Comparison of ENCODE assay signal across 11 mouse cellular contexts in the genomic region with DNA sequence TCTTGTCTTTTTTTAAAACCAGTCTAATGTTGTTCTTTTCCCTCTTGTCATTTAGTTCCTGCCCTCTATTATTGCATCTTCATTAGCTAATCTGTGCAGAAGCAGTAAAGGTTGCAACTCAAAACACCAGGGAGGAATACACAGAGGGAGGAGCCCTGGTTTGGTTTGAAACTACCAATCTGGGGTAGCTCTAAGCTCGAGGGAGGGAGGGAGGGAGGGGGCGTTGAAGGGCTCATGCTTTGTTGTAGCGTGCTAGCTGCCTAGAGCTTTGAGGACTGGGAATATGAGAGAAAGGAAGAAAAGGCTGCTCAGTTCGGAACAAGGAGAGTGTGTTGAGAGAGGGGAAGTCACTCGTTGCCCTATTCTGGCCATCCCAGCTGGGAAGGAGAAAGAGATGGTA.
A peak's percentile ranks its signal among the peaks of the same experiment; 100 is the strongest.
DNase-seq lines count a peak whose midpoint lies in the region; ATAC-seq and TF ChIP-seq lines count a peak whose summit lies in the region.
"Had no signal": no experiment of that assay in that cellular context is flagged by ENCODE, and none has a peak within 500 bp of the region (broad histone marks: within the 10 kb centered on the region; RNA-seq: fewer than 3 reads in every experiment).

No protein-coding gene starts in this region.

- TF ChIP-seq CTCF in CH12.LX (conservative IDR thresholded peaks at IDR 0.05 in 1 of 2, IDR thresholded peaks at IDR 0.05 in 1 of 2; ENCODE audit: low read depth in 2 of 2, low read length in 2 of 2): no peak
- TF ChIP-seq CTCF in embryonic fibroblast, embryonic 13.5 days (IDR thresholded peaks at IDR 0.05; ENCODE audit: borderline replicate concordance, insufficient read depth, low read length): no peak

- peaks cover 36% of the 10 kb centered on the region for H3K4me1 ChIP-seq in heart, embryonic 12.5 days (replicated peaks)
- H3K4me1 ChIP-seq in CH12.LX (ENCODE audit: control insufficient read depth in 1 of 2, insufficient read depth in 2 of 2): peaks cover 13 to 63% of the 10 kb centered on the region in 2 experiments
- 0 out of 2 replicates have a peak, but pooled peaks cover 2% of the 10 kb centered on the region for H3K4me1 ChIP-seq in embryonic fibroblast, embryonic 13.5 days (ENCODE audit: control insufficient read depth, insufficient read depth, low read length)
- peaks cover 61% of the 10 kb centered on the region for H3K4me1 ChIP-seq in liver, embryonic 12.5 days

- WGBS in heart, embryonic 12.5 days: 25% methylated on average over 5 of the region's 5 CpGs
- 60% methylated on average over 5 of the region's 5 CpGs for WGBS in liver, embryonic 12.5 days (ENCODE audit: insufficient replicate concordance)

- TF ChIP-seq RAD21 in CH12.LX (IDR thresholded peaks at IDR 0.05; ENCODE audit: low read depth, low read length): no peak

- TF ChIP-seq EP300 in CH12.LX (IDR thresholded peaks at IDR 0.05; ENCODE audit: low read length): no peak

- no peak for ATAC-seq in heart, embryonic 12.5 days (ENCODE audit: insufficient number of reproducible peaks, low FRiP score)
- no peak for ATAC-seq in liver, embryonic 12.5 days

- peak overlapping the region; percentile 2; the same call in 1 of the 2 replicates for H3K4me2 ChIP-seq in heart, embryonic 12.5 days
- peak overlapping the region; percentile 33 for H3K4me2 ChIP-seq in CH12.LX (ENCODE audit: insufficient read depth, low read depth, poor library complexity, severe bottlenecking)
- H3K4me2 ChIP-seq in liver, embryonic 12.5 days: peak overlapping the region; percentile 46; the same call in 1 of the 2 replicates

- in situ Hi-C loops in CH12.LX (cut with MboI; ENCODE audit: low pct_ligation_motif_present, low pct_unique_long_range_greater_than_20kb, low sequenced_read_pairs): no loop called here

- dilution Hi-C loops in CH12.LX (cut with MboI; ENCODE audit: extremely low pct_ligation_motif_present, extremely low pct_unique_long_range_greater_than_20kb, low sequenced_read_pairs): no loop called here

- peaks cover 20% of the 10 kb centered on the region for H3K79me2 ChIP-seq in CH12.LX (replicated peaks; ENCODE audit: control insufficient read depth, extremely low read depth, insufficient read depth, poor library complexity, severe bottlenecking)

- intact Hi-C loops in heart, postnatal 10 days (cut with DNase I): loop anchor here (2.0 kb wide), 1 partner anchor 51 kb away; no protein-coding TSS in a partner anchor

- no peak for DNase-seq in heart, postnatal 10 days
- no peak for DNase-seq in CH12.LX (ENCODE audit: extremely low read depth)
- no peak for DNase-seq in T-cell, adult 2 months (ENCODE audit: low spot score)
- no peak for DNase-seq in spleen, postnatal 4 days (ENCODE audit: low spot score in 2 of 2)
- no peak for DNase-seq in adrenal gland, postnatal 14 days
- DNase-seq: cerebellum, postnatal 36 days; gastrocnemius, postnatal 36 days; right cerebral cortex, postnatal 25 days had no signal

- H3K4me3 ChIP-seq in heart, embryonic 12.5 days: no peak overlapping the region
- H3K4me3 ChIP-seq in CH12.LX (replicated peaks in 1 of 3; ENCODE audit: low read depth in 2 of 3, low read length in 2 of 3, poor library complexity in 1 of 3): peak overlapping the region in 1 of 3 experiments; percentile 11
- H3K4me3 ChIP-seq in embryonic fibroblast, embryonic 13.5 days (ENCODE audit: insufficient read depth, low read length): no peak overlapping the region
- no peak overlapping the region for H3K4me3 ChIP-seq in liver, embryonic 12.5 days

- no peaks in the 10 kb centered on the region for H3K9me3 ChIP-seq in heart, embryonic 12.5 days (replicated peaks)
- H3K9me3 ChIP-seq in CH12.LX (replicated peaks; ENCODE audit: low read length): no peaks in the 10 kb centered on the region
- H3K9me3 ChIP-seq in liver, embryonic 12.5 days (replicated peaks): no peaks in the 10 kb centered on the region

- H3K27ac ChIP-seq in heart, embryonic 12.5 days (ENCODE audit: poor library complexity, severe bottlenecking): peak overlapping the region; percentile 65
- peak overlapping the region; percentile 69 for H3K27ac ChIP-seq in CH12.LX (ENCODE audit: insufficient read depth, low read depth)
- H3K27ac ChIP-seq in embryonic fibroblast, embryonic 13.5 days (ENCODE audit: insufficient read depth, low read length): peak overlapping the region; percentile 87
- H3K27ac ChIP-seq in liver, embryonic 12.5 days: peak overlapping the region; percentile 80

- H3K9ac ChIP-seq in heart, embryonic 12.5 days: no peak overlapping the region
- H3K9ac ChIP-seq in CH12.LX (ENCODE audit: insufficient read depth, low read depth): peak overlapping the region; percentile 55
- no peak overlapping the region; the same call in 1 of the 2 replicates for H3K9ac ChIP-seq in liver, embryonic 12.5 days

- peaks cover 11% of the 10 kb centered on the region; the same call in 1 of the 2 replicates for H3K36me3 ChIP-seq in heart, embryonic 12.5 days
- peaks cover 35 to 63% of the 10 kb centered on the region in 2 experiments for H3K36me3 ChIP-seq in CH12.LX (replicated peaks in 1 of 2; ENCODE audit: control insufficient read depth in 1 of 2, insufficient read depth in 1 of 2, low read length in 1 of 2)
- H3K36me3 ChIP-seq in liver, embryonic 12.5 days: peaks cover 91% of the 10 kb centered on the region

- no peak for TF ChIP-seq POLR2A in CH12.LX (IDR thresholded peaks at IDR 0.05; ENCODE audit: low read depth, low read length)
- TF ChIP-seq POLR2A in embryonic fibroblast, embryonic 13.5 days (IDR thresholded peaks at IDR 0.05; ENCODE audit: low read depth, low read length): no peak

- no peaks in the 10 kb centered on the region for H3K27me3 ChIP-seq in heart, embryonic 12.5 days (replicated peaks)
- no peaks in the 10 kb centered on the region for H3K27me3 ChIP-seq in CH12.LX (replicated peaks)
- no peaks in the 10 kb centered on the region for H3K27me3 ChIP-seq in liver, embryonic 12.5 days (replicated peaks)

TF ChIP-seq in CH12.LX, 34 proteins besides CTCF, POLR2A, EP300 and RAD21:
- TF ChIP-seq TBP (conservative IDR thresholded peaks at IDR 0.05; ENCODE audit: low read depth, low read length): no peak
TF ChIP-seq in CH12.LX: peak in this region for 0.
